Comparison of ENCODE assay signal across 20 mouse cellular contexts in the genomic region with DNA sequence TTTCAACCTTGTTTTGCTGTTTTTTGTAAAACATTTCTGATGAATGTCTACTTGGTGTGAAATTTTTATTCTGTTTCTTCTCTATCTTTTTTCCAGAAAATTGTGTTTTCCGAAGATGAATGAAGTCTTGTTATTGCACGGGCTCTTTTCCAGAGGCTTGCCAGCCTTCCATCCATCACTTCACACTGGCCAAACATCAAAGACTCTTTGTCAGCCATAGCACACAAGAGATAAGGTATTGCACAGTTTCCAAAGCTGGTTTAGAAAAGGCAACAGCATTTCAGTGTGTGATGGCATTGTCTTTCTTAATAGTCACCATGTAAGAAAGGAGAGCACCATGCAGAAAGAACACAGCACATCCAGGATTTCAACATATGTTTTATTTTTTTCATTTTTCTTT.
"Had no signal": no experiment of that assay in that cellular context is flagged by ENCODE, and none has a peak within 500 bp of the region (broad histone marks: within the 10 kb centered on the region; RNA-seq: fewer than 3 reads in every experiment).

No protein-coding gene starts in this region.

- H3K9ac ChIP-seq: kidney, embryonic 15.5 days; liver, embryonic 13.5 days; lung, embryonic 15.5 days; midbrain, embryonic 13.5 days; stomach, embryonic 15.5 days had no signal

- H3K4me3 ChIP-seq: kidney, embryonic 15.5 days; left cerebral cortex, adult 2 months; liver, embryonic 13.5 days; lung, embryonic 15.5 days; megakaryocyte, embryonic 14.5 days; midbrain, embryonic 10.5 days; midbrain, embryonic 13.5 days; myocyte; stomach, embryonic 15.5 days had no signal

- DNase-seq: kidney, adult 8-10 months; kidney, postnatal 10 days; kidney, postnatal 36 days; layer of hippocampus, postnatal 36 days; liver, embryonic 13.5 days; lung, postnatal 10 days; lung, postnatal 36 days; right cerebral cortex, adult 18-20 months; right cerebral cortex, postnatal 14 days; spleen, adult 18-20 months; thymus, postnatal 25 days had no signal

- ATAC-seq: midbrain, embryonic 13.5 days; midbrain, embryonic 16.5 days had no signal

- H3K27ac ChIP-seq: kidney, embryonic 15.5 days; left cerebral cortex, adult 2 months; liver, embryonic 13.5 days; lung, embryonic 15.5 days; midbrain, embryonic 10.5 days; midbrain, embryonic 13.5 days; stomach, embryonic 15.5 days had no signal

- H3K4me1 ChIP-seq: liver, embryonic 13.5 days; lung, embryonic 15.5 days; megakaryocyte, embryonic 14.5 days; midbrain, embryonic 10.5 days; midbrain, embryonic 13.5 days; stomach, embryonic 15.5 days had no signal

- H3K36me3 ChIP-seq: kidney, embryonic 15.5 days; liver, embryonic 13.5 days; lung, embryonic 15.5 days; midbrain, embryonic 10.5 days; midbrain, embryonic 13.5 days; stomach, embryonic 15.5 days had no signal

- H3K9me3 ChIP-seq: kidney, embryonic 15.5 days; liver, embryonic 13.5 days; lung, embryonic 15.5 days; megakaryocyte, embryonic 14.5 days; midbrain, embryonic 10.5 days; midbrain, embryonic 13.5 days; stomach, embryonic 15.5 days had no signal

- H3K4me2 ChIP-seq: kidney, embryonic 15.5 days; liver, embryonic 13.5 days; lung, embryonic 15.5 days; midbrain, embryonic 13.5 days; stomach, embryonic 15.5 days had no signal

- H3K27me3 ChIP-seq: kidney, embryonic 15.5 days; liver, embryonic 13.5 days; lung, embryonic 15.5 days; megakaryocyte, embryonic 14.5 days; midbrain, embryonic 13.5 days; stomach, embryonic 15.5 days had no signal
